Mouse (Mus musculus) lung, postnatal 0 days (tissue): ENCODE results near the gene Usp39. TPM values are rescaled to one million over a fixed set of nuclear protein-coding genes. Genes with fewer than 3 reads are reported as not detected.

ENCODE experiments used
- ATAC-seq: fragments of 200-750 bp; cut with Nextera tagmentation; 2 replicates; pipeline ENCODE4 v1.8.0; 2017; ENCODE audit warnings: moderate library complexity
- DNase-seq: peaks from one replicate; pipeline ENCODE4 v3.0.0-alpha.2; 2016; ENCODE audit warnings: low spot score
- H3K27ac ChIP-seq: fragments of 300-500 bp; sonication (generic); 2 replicates; pipeline ENCODE4 v1.5.1; 2014; ENCODE audit warnings: antibody characterized with exemption, mild to moderate bottlenecking, low read length, mixed read lengths
- H3K27me3 ChIP-seq: fragments of 300-500 bp; sonication (generic); replicated peaks from 2 replicates; pipeline ENCODE4 v1.6.1; 2014; ENCODE audit warnings: low read length, mixed read lengths; ENCODE audit not compliant: insufficient read depth
- H3K36me3 ChIP-seq: fragments of 300-500 bp; sonication (generic); 2 replicates; pipeline ENCODE4 v1.6.1; 2014; ENCODE audit warnings: low read length, mixed read lengths; ENCODE audit not compliant: insufficient read depth
- H3K4me1 ChIP-seq: fragments of 300-500 bp; sonication (generic); 2 replicates; pipeline ENCODE4 v1.6.1; 2014; ENCODE audit warnings: antibody characterized with exemption, low read depth, low read length, mixed read lengths; ENCODE audit not compliant: insufficient read depth
- H3K4me2 ChIP-seq: fragments of 300-500 bp; sonication (generic); replicated peaks from 2 replicates; pipeline ENCODE4 v1.6.1; 2014; ENCODE audit warnings: low read depth, mild to moderate bottlenecking, low read length, moderate library complexity, mixed read lengths
- H3K4me3 ChIP-seq: fragments of 300-500 bp; sonication (generic); 2 replicates; pipeline ENCODE4 v1.5.1; 2014; ENCODE audit warnings: low read depth, low read length
- H3K9ac ChIP-seq: fragments of 300-500 bp; sonication (generic); replicated peaks from 2 replicates; pipeline ENCODE4 v1.6.1; 2014; ENCODE audit warnings: low read depth, mild to moderate bottlenecking
- H3K9me3 ChIP-seq: fragments of 300-500 bp; sonication (generic); 2 replicates; pipeline ENCODE4 v1.6.1; 2016; ENCODE audit warnings: low read length, mixed read lengths
- CTCF ChIP-seq: IDR thresholded peaks from 2 replicates; pipeline ENCODE4 v1.5.1; 2016; ENCODE audit warnings: antibody characterized with exemption, mild to moderate bottlenecking
- EP300 ChIP-seq: IDR thresholded peaks from 2 replicates; pipeline ENCODE4 v1.6.1; 2016; ENCODE audit warnings: antibody characterized with exemption, mild to moderate bottlenecking, control low read depth
- WGBS: fragments of 180-500 bp; shearing (Covaris S2); extraction: QIAGEN DNeasy Blood & Tissue Kit; methylation state at CpG from one replicate; pipeline ENCODE4 v1.1.7; 2014; 5-methylcytosine and 5-hydroxymethylcytosine counted together
- polyA plus RNA-seq: library from polyadenylated mRNA; unstranded; fragments of >200 nt; fragmentation: Nextera tagmentation; extraction: Ambion mirVana; gene quantifications from 2 replicates; pipeline ENCODE4 v1.2.1, GENCODE M21; 2015

Gene Usp39
- polyA plus RNA-seq, 1 experiment from 2014 or later, result 27.4 TPM

- DNase-seq (peak; percentile 81), ATAC-seq (peak; percentile 54)
- WGBS, result 50% methylated on average over 7 of the region's 7 CpGs
- H3K27me3 ChIP-seq, result no peaks in the 10 kb centered on the region
- peak overlapping the region; percentile 97 for H3K27ac ChIP-seq
- TF ChIP-seq CTCF, result no peak
- peak; percentile 99 for TF ChIP-seq EP300
- H3K9ac ChIP-seq, result no peak overlapping the region
- H3K4me2 ChIP-seq, result no peak overlapping the region
- H3K9me3 ChIP-seq, result no peaks in the 10 kb centered on the region
- peaks cover 23% of the 10 kb centered on the region for H3K4me1 ChIP-seq
- no peak overlapping the region for H3K4me3 ChIP-seq
- H3K36me3 ChIP-seq, result no peaks in the 10 kb centered on the region
Observed at GRCm38 (mm10) chr6:72280410-72280998, 64.5 kb downstream of the Usp39 start.

DNA sequence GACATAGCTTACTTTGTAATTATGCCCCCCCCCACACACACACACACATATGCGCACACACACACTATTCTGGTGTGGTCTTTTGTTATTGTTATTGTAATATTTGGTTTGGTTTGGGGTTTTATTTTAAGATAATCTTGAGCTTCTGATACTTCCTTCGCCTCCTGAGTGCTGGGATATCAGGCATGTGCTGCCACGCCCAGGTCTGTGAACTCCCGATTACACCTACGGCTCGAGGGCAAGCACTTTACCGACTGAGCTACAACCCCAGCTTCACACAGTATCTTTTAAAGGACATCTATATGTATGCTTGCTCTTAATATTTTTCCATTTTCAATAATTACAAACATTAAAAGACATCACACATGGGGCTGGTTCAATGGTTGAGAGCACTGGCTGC, 65.5 kb downstream of the Usp39 start:
- peaks cover 26% of the 10 kb centered on the region for H3K4me1 ChIP-seq
- H3K4me3 ChIP-seq, result no peak overlapping the region
- no peak overlapping the region for H3K9ac ChIP-seq
- DNase-seq (no peak), ATAC-seq (no peak)
- no peaks in the 10 kb centered on the region for H3K27me3 ChIP-seq
- H3K36me3 ChIP-seq, result no peaks in the 10 kb centered on the region
- no peak for TF ChIP-seq EP300
- no peak for TF ChIP-seq CTCF
- H3K27ac ChIP-seq, result peak overlapping the region; percentile 97
- no peaks in the 10 kb centered on the region for H3K9me3 ChIP-seq
- no peak overlapping the region for H3K4me2 ChIP-seq
- 58% methylated on average over 7 of the region's 7 CpGs for WGBS

DNA sequence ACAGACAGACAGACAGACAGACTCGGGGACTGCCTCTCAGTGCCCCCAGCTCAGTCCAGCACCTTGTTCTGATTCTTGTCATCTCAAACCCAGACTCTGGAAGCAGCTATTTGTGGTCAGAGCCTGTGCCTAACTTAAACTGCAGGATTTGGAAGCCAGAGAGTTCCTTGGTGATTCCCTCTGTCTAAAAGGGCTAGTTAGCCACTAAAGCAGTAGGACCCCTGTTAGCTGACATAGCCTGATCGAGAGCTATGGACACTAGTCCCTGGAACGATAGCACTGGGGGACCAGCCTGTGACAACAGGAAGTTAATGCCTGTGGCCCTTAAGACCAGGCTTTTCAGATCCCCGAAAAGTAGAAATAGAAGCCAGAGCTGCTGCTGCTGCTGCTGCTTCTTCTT, 66.1 kb downstream of the Usp39 start:
- 54% methylated on average over 4 of the region's 4 CpGs for WGBS
- peak overlapping the region; percentile 97 for H3K27ac ChIP-seq
- DNase-seq (no peak), ATAC-seq (no peak)
- H3K27me3 ChIP-seq, result no peaks in the 10 kb centered on the region
- H3K4me1 ChIP-seq, result peaks cover 26% of the 10 kb centered on the region
- H3K4me3 ChIP-seq, result no peak overlapping the region
- H3K9ac ChIP-seq, result peak overlapping the region; percentile 19; the same call in 1 of the 2 replicates
- H3K36me3 ChIP-seq, result no peaks in the 10 kb centered on the region
- no peak for TF ChIP-seq EP300
- no peak for TF ChIP-seq CTCF
- no peak overlapping the region for H3K4me2 ChIP-seq
- H3K9me3 ChIP-seq, result no peaks in the 10 kb centered on the region

GRCm38 (mm10) chr6:72277508-72278166, 67.3 kb downstream of the Usp39 start:
- Histone ChIP-seq H3K4me1 (peaks cover 32% of the 10 kb centered on the region), H3K9me3 (no peaks in the 10 kb centered on the region), H3K4me3 (no peak overlapping the region), H3K36me3 (no peaks in the 10 kb centered on the region), H3K27me3 (no peaks in the 10 kb centered on the region), H3K9ac (peak overlapping the region; percentile 19; the same call in 1 of the 2 replicates), H3K4me2 (peak overlapping the region; percentile 19; the same call in 1 of the 2 replicates), H3K27ac (peak overlapping the region; percentile 97)
- 30% methylated on average over 9 of the region's 9 CpGs for WGBS
- no peak for TF ChIP-seq EP300
- TF ChIP-seq CTCF, result no peak
- DNase-seq (peak; percentile 66), ATAC-seq (peak; percentile 36)

DNA sequence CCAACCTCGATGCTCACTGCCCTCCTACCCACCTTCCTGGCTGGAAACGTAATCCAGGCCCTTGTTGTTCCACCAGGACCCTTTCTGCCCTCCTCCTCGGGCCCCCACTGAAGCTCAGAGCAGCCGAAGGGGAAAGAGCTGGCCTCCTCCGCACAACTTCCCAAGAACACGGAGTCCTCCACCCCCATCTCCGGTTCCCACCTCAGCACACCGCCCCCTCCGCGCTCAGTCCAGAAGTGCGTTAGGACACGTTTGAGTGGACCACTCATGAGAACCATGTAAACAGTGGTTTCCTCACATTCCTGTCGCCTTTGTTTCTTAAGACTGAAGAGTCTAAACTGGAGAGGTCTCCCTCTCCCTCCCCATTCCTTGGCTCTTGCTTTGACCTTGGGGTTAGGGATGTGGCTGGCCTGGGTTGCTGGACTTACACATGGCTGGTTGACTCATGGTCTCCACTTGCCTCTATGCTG, 68.0 kb downstream of the Usp39 start:
- peak; percentile 86 for ATAC-seq
- peak; percentile 100 for TF ChIP-seq EP300
- peak; percentile 55 for TF ChIP-seq CTCF
- Histone ChIP-seq H3K4me3 (no peak overlapping the region), H3K4me2 (peak overlapping the region; percentile 27; the same call in 1 of the 2 replicates), H3K4me1 (peaks cover 35% of the 10 kb centered on the region), H3K9ac (no peak overlapping the region; the same call in 1 of the 2 replicates), H3K27ac (peak overlapping the region; percentile 97), H3K36me3 (no peaks in the 10 kb centered on the region), H3K27me3 (no peaks in the 10 kb centered on the region), H3K9me3 (no peaks in the 10 kb centered on the region)
- peak; percentile 97 for DNase-seq
- WGBS, result 30% methylated on average over 13 of the region's 13 CpGs

DNA sequence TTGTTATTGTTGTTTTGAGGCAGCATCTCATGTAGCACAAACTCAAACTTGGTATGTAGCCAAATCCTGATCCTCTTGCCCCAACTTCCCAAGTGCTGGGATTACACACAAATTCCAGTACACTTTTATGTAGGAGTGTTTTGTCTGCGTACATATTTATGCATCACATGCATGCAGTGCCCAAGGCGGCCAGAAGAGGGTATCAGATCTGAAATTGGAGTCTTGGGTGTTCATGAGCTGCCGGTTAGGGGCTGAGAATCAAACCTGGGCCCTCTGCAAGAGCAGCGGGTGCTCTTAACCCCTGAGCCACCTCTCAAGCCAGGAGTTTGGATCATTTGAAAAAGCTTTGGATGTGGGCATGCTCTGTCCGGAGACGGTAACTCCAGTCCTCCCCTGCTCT, 68.8 kb downstream of the Usp39 start:
- WGBS, result 87% methylated on average over 6 of the region's 6 CpGs
- Histone ChIP-seq H3K9ac (no peak overlapping the region), H3K4me2 (no peak overlapping the region), H3K4me1 (peaks cover 39% of the 10 kb centered on the region), H3K27me3 (no peaks in the 10 kb centered on the region), H3K4me3 (no peak overlapping the region), H3K27ac (peak overlapping the region; percentile 97), H3K36me3 (no peaks in the 10 kb centered on the region), H3K9me3 (no peaks in the 10 kb centered on the region)
- peak; percentile 46 for TF ChIP-seq CTCF
- TF ChIP-seq EP300, result peak; percentile 42; the same call in 1 of the 2 replicates
- DNase-seq, result no peak
- ATAC-seq, result no peak
